Mouse (Mus musculus) kidney, postnatal 14 days (tissue): ENCODE data around the gene 1700001C02Rik.

Source experiments
- DNase-seq: peaks from one replicate; pipeline ENCODE4 v3.0.0; 2022; ENCODE audit warnings: mixed read lengths

Gene 1700001C02Rik

GRCm38 (mm10) chr5:30465861-30466260 lies at the start of gene 1700001C02Rik:
TSS of gene 1700001C02Rik (plus strand) at chr5:30466047.
- no peak for DNase-seq

- DNase-seq: no peak
Observed at GRCm38 (mm10) chr5:30416665-30417064, 49.2 kb upstream of the 1700001C02Rik start.

- no peak for DNase-seq
Observed at GRCm38 (mm10) chr5:30423121-30423520, 42.7 kb upstream of the 1700001C02Rik start.

GRCm38 (mm10) chr5:30423572-30424244 lies 42.1 kb upstream of the 1700001C02Rik start:
- DNase-seq: peak; percentile 41

- no peak for DNase-seq
Observed at GRCm38 (mm10) chr5:30427406-30427805, 38.4 kb upstream of the 1700001C02Rik start.

GRCm38 (mm10) chr5:30438931-30439330 lies 26.9 kb upstream of the 1700001C02Rik start:
- DNase-seq: no peak

GRCm38 (mm10) chr5:30440308-30440906 lies 25.4 kb upstream of the 1700001C02Rik start:
- no peak for DNase-seq

- no peak for DNase-seq
Observed at GRCm38 (mm10) chr5:30442196-30442595, 23.7 kb upstream of the 1700001C02Rik start.

- DNase-seq: no peak
Observed at GRCm38 (mm10) chr5:30444327-30444895, 21.4 kb upstream of the 1700001C02Rik start.

GRCm38 (mm10) chr5:30456056-30456455 lies 9.8 kb upstream of the 1700001C02Rik start:
- no peak for DNase-seq

- no peak for DNase-seq
Observed at GRCm38 (mm10) chr5:30460155-30460554, 5.7 kb upstream of the 1700001C02Rik start.

- DNase-seq: no peak
Observed at GRCm38 (mm10) chr5:30461821-30462220, 4.0 kb upstream of the 1700001C02Rik start, which contains the start of gene Otof. TSS of gene Otof (minus strand) at chr5:30461932.

- DNase-seq: no peak
Observed at GRCm38 (mm10) chr5:30466315-30466714, 468 bp downstream of the 1700001C02Rik start.

- no peak for DNase-seq
Observed at GRCm38 (mm10) chr5:30470454-30470853, 4.6 kb downstream of the 1700001C02Rik start.

- no peak for DNase-seq
Observed at GRCm38 (mm10) chr5:30472148-30472547, 6.3 kb downstream of the 1700001C02Rik start.

- peak; percentile 14 for DNase-seq
Observed at GRCm38 (mm10) chr5:30476534-30476933, 10.7 kb downstream of the 1700001C02Rik start.

GRCm38 (mm10) chr5:30482319-30482718 lies 16.5 kb downstream of the 1700001C02Rik start:
- peak; percentile 81 for DNase-seq

GRCm38 (mm10) chr5:30483533-30483932 lies 17.7 kb downstream of the 1700001C02Rik start:
- no peak for DNase-seq

GRCm38 (mm10) chr5:30484591-30484990 lies 18.7 kb downstream of the 1700001C02Rik start:
- no peak for DNase-seq

GRCm38 (mm10) chr5:30485136-30485535 lies 19.3 kb downstream of the 1700001C02Rik start:
- DNase-seq: peak; percentile 74

GRCm38 (mm10) chr5:30490215-30490614 lies 24.4 kb downstream of the 1700001C02Rik start:
- peak; percentile 4 for DNase-seq

GRCm38 (mm10) chr5:30490845-30491244 lies 25.0 kb downstream of the 1700001C02Rik start:
- DNase-seq: no peak

GRCm38 (mm10) chr5:30493723-30494122 lies 27.9 kb downstream of the 1700001C02Rik start:
- DNase-seq: no peak

- DNase-seq: no peak
Observed at GRCm38 (mm10) chr5:30494606-30495005, 28.8 kb downstream of the 1700001C02Rik start.
